10 mouse cellular contexts compared by ENCODE assay signal in genomic region chr11:113777878-113778464, GRCm38 (mm10). TPM values are rescaled to one million over a fixed set of nuclear protein-coding genes. Genes with fewer than 3 reads are reported as not detected.
DNase-seq lines count a peak whose midpoint lies in the region; ATAC-seq and TF ChIP-seq lines count a peak whose summit lies in the region.
"Had no signal": no experiment of that assay in that cellular context is flagged by ENCODE, and none has a peak within 500 bp of the region (broad histone marks: within the 10 kb centered on the region; RNA-seq: fewer than 3 reads in every experiment).

No protein-coding gene starts in this region.

- H3K4me1 ChIP-seq in heart, embryonic 10.5 days = peaks cover 52% of the 10 kb centered on the region
- peaks cover 6 to 44% of the 10 kb centered on the region in 2 experiments for H3K4me1 ChIP-seq in CH12.LX (ENCODE audit: control insufficient read depth in 1 of 2, insufficient read depth in 2 of 2)
- H3K4me1 ChIP-seq in embryonic facial prominence, embryonic 13.5 days = peaks cover 45% of the 10 kb centered on the region
- peaks cover 19 to 27% of the 10 kb centered on the region in 2 experiments for H3K4me1 ChIP-seq in liver, embryonic 14.5 days (replicated peaks; ENCODE audit: control insufficient read depth in 2 of 2, insufficient read depth in 2 of 2, low read length in 1 of 2)
- H3K4me1 ChIP-seq in thymus, adult 2 months (replicated peaks; ENCODE audit: control insufficient read depth, insufficient read depth, low read length) = peaks cover 10% of the 10 kb centered on the region
- H3K4me1 ChIP-seq in midbrain, embryonic 13.5 days (replicated peaks) = peaks cover 31% of the 10 kb centered on the region

- intact Hi-C loops in heart, postnatal 36 days (cut with DNase I) = loop anchor here (1.0 kb wide), 1 partner anchor 27 kb away; the partner anchor contains the start of gene Cdc42ep4

- peak; percentile 65 for TF ChIP-seq EP300 in CH12.LX (IDR thresholded peaks at IDR 0.05; ENCODE audit: low read length)
- no peak for TF ChIP-seq EP300 in liver, embryonic 14.5 days (IDR thresholded peaks at IDR 0.05; ENCODE audit: low read depth)

- TF ChIP-seq RAD21 in CH12.LX (IDR thresholded peaks at IDR 0.05; ENCODE audit: low read depth, low read length) = no peak

- H3K36me3 ChIP-seq in heart, embryonic 10.5 days = no peaks in the 10 kb centered on the region
- no peaks in the 10 kb centered on the region for H3K36me3 ChIP-seq in CH12.LX (replicated peaks in 1 of 2; ENCODE audit: control insufficient read depth in 1 of 2, insufficient read depth in 1 of 2, low read length in 1 of 2)
- no peaks in the 10 kb centered on the region for H3K36me3 ChIP-seq in embryonic facial prominence, embryonic 13.5 days
- H3K36me3 ChIP-seq in liver, embryonic 14.5 days (replicated peaks; ENCODE audit: control insufficient read depth, insufficient read depth, low read depth) = no peaks in the 10 kb centered on the region
- H3K36me3 ChIP-seq in thymus, adult 2 months (ENCODE audit: control insufficient read depth, insufficient read depth, low read length) = no peaks in the 10 kb centered on the region
- no peaks in the 10 kb centered on the region for H3K36me3 ChIP-seq in midbrain, embryonic 13.5 days

- H3K4me2 ChIP-seq in CH12.LX (ENCODE audit: insufficient read depth, low read depth, poor library complexity, severe bottlenecking) = no peak overlapping the region
- H3K4me2 ChIP-seq in embryonic facial prominence, embryonic 13.5 days = no peak overlapping the region
- peak overlapping the region; percentile 67 for H3K4me2 ChIP-seq in liver, embryonic 14.5 days (ENCODE audit: low read depth)
- H3K4me2 ChIP-seq in midbrain, embryonic 13.5 days (replicated peaks) = no peak overlapping the region

- H3K79me2 ChIP-seq in CH12.LX (replicated peaks; ENCODE audit: control insufficient read depth, extremely low read depth, insufficient read depth, poor library complexity, severe bottlenecking) = no peaks in the 10 kb centered on the region

- no peaks in the 10 kb centered on the region for H3K27me3 ChIP-seq in heart, embryonic 10.5 days (ENCODE audit: insufficient read depth, poor library complexity, severe bottlenecking)
- no peaks in the 10 kb centered on the region for H3K27me3 ChIP-seq in CH12.LX (replicated peaks)
- H3K27me3 ChIP-seq in embryonic facial prominence, embryonic 13.5 days = no peaks in the 10 kb centered on the region
- no peaks in the 10 kb centered on the region for H3K27me3 ChIP-seq in liver, embryonic 14.5 days (ENCODE audit: control insufficient read depth, insufficient read depth, low read length)
- H3K27me3 ChIP-seq in thymus, adult 2 months (ENCODE audit: control insufficient read depth, insufficient read depth, low read length) = no peaks in the 10 kb centered on the region
- no peaks in the 10 kb centered on the region for H3K27me3 ChIP-seq in midbrain, embryonic 13.5 days

- no peak for ATAC-seq in embryonic facial prominence, embryonic 13.5 days (ENCODE audit: insufficient number of reproducible peaks, insufficient read depth, low FRiP score, low TSS enrichment, low read depth)
- ATAC-seq in liver, embryonic 14.5 days (ENCODE audit: insufficient read depth) = peak; percentile 79
- ATAC-seq in midbrain, embryonic 13.5 days = no peak
- ATAC-seq: hindbrain, embryonic 16.5 days had no signal

- no peak for TF ChIP-seq POLR2A in CH12.LX (IDR thresholded peaks at IDR 0.05; ENCODE audit: low read depth, low read length)
- no peak for TF ChIP-seq POLR2A in thymus, adult 2 months (IDR thresholded peaks at IDR 0.05; ENCODE audit: control insufficient read depth, extremely low read depth, insufficient read depth, low read length, poor library complexity)

- in situ Hi-C loops in CH12.LX (cut with MboI; ENCODE audit: low pct_ligation_motif_present, low pct_unique_long_range_greater_than_20kb, low sequenced_read_pairs) = no loop called here

- H3K9ac ChIP-seq in CH12.LX (ENCODE audit: insufficient read depth, low read depth) = no peak overlapping the region
- no peak overlapping the region for H3K9ac ChIP-seq in embryonic facial prominence, embryonic 13.5 days
- H3K9ac ChIP-seq in liver, embryonic 14.5 days (replicated peaks) = peak overlapping the region; percentile 53
- H3K9ac ChIP-seq in midbrain, embryonic 13.5 days (replicated peaks) = no peak overlapping the region

- TF ChIP-seq CTCF in CH12.LX (conservative IDR thresholded peaks at IDR 0.05 in 1 of 2, IDR thresholded peaks at IDR 0.05 in 1 of 2; ENCODE audit: low read depth in 2 of 2, low read length in 2 of 2) = no peak
- TF ChIP-seq CTCF in liver, embryonic 14.5 days (IDR thresholded peaks at IDR 0.05; ENCODE audit: low read depth) = no peak
- TF ChIP-seq CTCF in thymus, adult 2 months (IDR thresholded peaks at IDR 0.05; ENCODE audit: borderline replicate concordance, control insufficient read depth, extremely low read depth, insufficient read depth, low read length, poor library complexity) = no peak

- H3K27ac ChIP-seq in heart, embryonic 10.5 days = peak overlapping the region; percentile 65
- no peak overlapping the region for H3K27ac ChIP-seq in CH12.LX (ENCODE audit: insufficient read depth, low read depth)
- H3K27ac ChIP-seq in embryonic facial prominence, embryonic 13.5 days = 0 out of 2 replicates have a peak overlapping the region, but pooled peaks have one; percentile 24
- H3K27ac ChIP-seq in liver, embryonic 14.5 days = peak overlapping the region; percentile 37
- H3K27ac ChIP-seq in thymus, adult 2 months (ENCODE audit: control insufficient read depth, insufficient read depth, low read length) = no peak overlapping the region; the same call in 1 of the 2 replicates
- H3K27ac ChIP-seq in midbrain, embryonic 13.5 days = no peak overlapping the region

- WGBS in heart, embryonic 10.5 days = 45% methylated on average over 8 of the region's 8 CpGs
- 64% methylated on average over 8 of the region's 8 CpGs for WGBS in embryonic facial prominence, embryonic 13.5 days
- 22% methylated on average over 8 of the region's 8 CpGs for WGBS in liver, embryonic 14.5 days (ENCODE audit: insufficient replicate concordance)
- 73% methylated on average over 8 of the region's 8 CpGs for WGBS in thymus, adult 2 months
- 54% methylated on average over 8 of the region's 8 CpGs for WGBS in midbrain, embryonic 13.5 days

- H3K4me3 ChIP-seq in heart, embryonic 10.5 days = no peak overlapping the region; the same call in 1 of the 2 replicates
- no peak overlapping the region for H3K4me3 ChIP-seq in CH12.LX (replicated peaks in 1 of 3; ENCODE audit: low read depth in 2 of 3, low read length in 2 of 3, poor library complexity in 1 of 3)
- no peak overlapping the region for H3K4me3 ChIP-seq in embryonic facial prominence, embryonic 13.5 days
- peak overlapping the region in 1 of 2 experiments; percentile 23; a peak in 1 of 4 replicates for H3K4me3 ChIP-seq in liver, embryonic 14.5 days (ENCODE audit: insufficient read depth in 1 of 2, low read depth in 2 of 2, low read length in 2 of 2)
- H3K4me3 ChIP-seq in thymus, adult 2 months (ENCODE audit: control insufficient read depth, insufficient read depth, low read length) = no peak overlapping the region
- no peak overlapping the region for H3K4me3 ChIP-seq in midbrain, embryonic 13.5 days (replicated peaks)

- DNase-seq in heart, embryonic 10.5 days (ENCODE audit: low spot score) = no peak
- no peak for DNase-seq in heart, postnatal 36 days
- DNase-seq in CH12.LX (ENCODE audit: extremely low read depth) = no peak
- peak in 1 of 3 experiments; percentile 22 for DNase-seq in liver, embryonic 14.5 days (ENCODE audit: low read depth in 3 of 3, low spot score in 3 of 3)
- DNase-seq in thymus, adult 2 months = no peak
- DNase-seq in natural killer cell, adult 2 months (ENCODE audit: low spot score in 2 of 2) = no peak
- DNase-seq: cerebellum, postnatal 25 days had no signal

- no peaks in the 10 kb centered on the region for H3K9me3 ChIP-seq in heart, embryonic 10.5 days
- no peaks in the 10 kb centered on the region for H3K9me3 ChIP-seq in CH12.LX (replicated peaks; ENCODE audit: low read length)
- H3K9me3 ChIP-seq in embryonic facial prominence, embryonic 13.5 days = no peaks in the 10 kb centered on the region
- H3K9me3 ChIP-seq in liver, embryonic 14.5 days (ENCODE audit: control insufficient read depth, low read length) = no peaks in the 10 kb centered on the region
- H3K9me3 ChIP-seq in midbrain, embryonic 13.5 days = no peaks in the 10 kb centered on the region

- dilution Hi-C loops in CH12.LX (cut with MboI; ENCODE audit: extremely low pct_ligation_motif_present, extremely low pct_unique_long_range_greater_than_20kb, low sequenced_read_pairs) = no loop called here

TF ChIP-seq in CH12.LX, 34 proteins besides CTCF, POLR2A, EP300 and RAD21:
- TF ChIP-seq IRF4 (IDR thresholded peaks at IDR 0.05; ENCODE audit: low read depth, low read length) = peak; percentile 88
- TF ChIP-seq BHLHE40 (IDR thresholded peaks at IDR 0.05; ENCODE audit: low read depth, low read length) = no peak
- peak; percentile 94 for TF ChIP-seq ZNF384 (IDR thresholded peaks at IDR 0.05; ENCODE audit: low read depth, low read length)

RNA-seq across cellular contexts. Expression of gene Cdc42ep4, which starts 26.3 kb away (rescaled TPM):
- 30.4 and 45.4 TPM in 2 replicates for polyA plus RNA-seq in heart, embryonic 10.5 days (2016; fragmentation: Nextera tagmentation; extraction: Ambion mirVana)
- total RNA-seq in heart, postnatal 36 days (2021) = 10 to 100 TPM; 16.5 to 20.5 TPM
- total RNA-seq in CH12.LX (2012; rRNA removed) (2.6 and 3.4 TPM in 2 replicates), CH12.LX (2014; rRNA removed) (2.3 TPM in 2 replicates)
- 6.7 and 8.1 TPM in 2 replicates for polyA plus RNA-seq in CH12.LX (2012; ENCODE audit: insufficient read length, low read depth)
- polyA plus RNA-seq in embryonic facial prominence, embryonic 13.5 days (2015; fragmentation: Nextera tagmentation; extraction: Ambion mirVana) = 108 and 119 TPM in 2 replicates
- polyA plus RNA-seq in liver, embryonic 14.5 days (2012; rRNA removed) = 8.7 and 9.0 TPM in 2 replicates
- polyA plus RNA-seq in liver, embryonic 14.5 days (2014; fragmentation: Nextera tagmentation; extraction: Ambion mirVana) = 10.0 and 10.7 TPM in 2 replicates
- polyA plus RNA-seq in thymus, adult 2 months (2012; rRNA removed) = 28.7 and 32.8 TPM in 2 replicates
- 80.0 and 82.7 TPM in 2 replicates for polyA plus RNA-seq in midbrain, embryonic 13.5 days (2015; fragmentation: Nextera tagmentation; extraction: Ambion mirVana)

Comparison
In these comparisons a context has a peak if more than half of its experiments do, and no peak if none do; other contexts are left out.
1. H3K27ac ChIP-seq: peak in heart, embryonic 10.5 days (single experiment), embryonic facial prominence, embryonic 13.5 days (single experiment) and liver, embryonic 14.5 days (single experiment); none in CH12.LX (single experiment), thymus, adult 2 months (single experiment) and midbrain, embryonic 13.5 days (single experiment).